Mouse (Mus musculus) E14TG2a.4 (cell line): Measurements from ENCODE around the gene Pik3cg.

Experiments used
- CTCF ChIP-seq: conservative IDR thresholded peaks from 2 replicates; pipeline ENCODE4 v1.5.1; 2014; ENCODE audit warnings: low read length
- NANOG ChIP-seq: IDR thresholded peaks from 2 replicates; pipeline ENCODE4 v1.6.1; 2014; ENCODE audit warnings: borderline replicate concordance, low read length, mixed read lengths
- POU5F1 ChIP-seq: IDR thresholded peaks from 2 replicates; pipeline ENCODE4 v1.6.1; 2014; ENCODE audit warnings: low read length, borderline replicate concordance

DNA sequence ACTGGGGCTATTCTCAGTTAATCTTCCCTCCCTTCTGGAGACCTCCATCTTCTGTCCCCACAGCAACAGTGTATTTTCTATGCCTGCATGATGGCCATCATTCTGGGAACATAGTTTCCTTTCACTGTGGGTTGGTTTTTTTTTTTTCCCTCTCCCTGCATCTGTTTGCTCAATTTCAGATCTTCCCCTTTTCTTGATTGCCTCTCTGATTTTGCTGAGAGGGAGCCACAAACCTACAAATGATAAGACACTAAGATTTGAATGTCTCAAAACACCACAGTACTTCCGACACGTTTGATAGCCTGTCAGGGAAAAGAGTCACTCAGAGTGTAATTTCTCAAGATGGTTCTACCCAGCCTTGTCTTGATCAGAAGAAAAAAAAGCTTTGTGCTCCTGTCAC, 81.3 kb downstream of the Pik3cg start:
- TF ChIP-seq CTCF (no peak), POU5F1 (no peak), NANOG (no peak)
